Comparison of ENCODE assay signal across 8 mouse cellular contexts in genomic region chr13:31618416-31618815, GRCm38 (mm10). TPM values are rescaled to one million over a fixed set of nuclear protein-coding genes. Genes with fewer than 3 reads are reported as not detected.
DNase-seq lines count a peak whose midpoint lies in the region; ATAC-seq lines count a peak whose summit lies in the region.

No protein-coding gene starts in this region.

- ATAC-seq in heart, embryonic 12.5 days (ENCODE audit: insufficient number of reproducible peaks, low FRiP score): no peak
- ATAC-seq in liver, embryonic 16.5 days (ENCODE audit: low read depth): no peak
- peak; percentile 64 for ATAC-seq in neural tube, embryonic 12.5 days (ENCODE audit: low FRiP score, low read depth)

- WGBS in heart, embryonic 12.5 days: under 1% methylated on average over 14 of the region's 14 CpGs
- under 1% methylated on average over 14 of the region's 14 CpGs for WGBS in liver, embryonic 16.5 days (ENCODE audit: insufficient replicate concordance)
- WGBS in neural tube, embryonic 12.5 days: 1% methylated on average over 14 of the region's 14 CpGs

- no peak overlapping the region for H3K9ac ChIP-seq in heart, embryonic 12.5 days
- no peak overlapping the region for H3K9ac ChIP-seq in liver, embryonic 16.5 days (ENCODE audit: low read depth, low read length)
- H3K9ac ChIP-seq in neural tube, embryonic 12.5 days: no peak overlapping the region

- peak; percentile 56 to 64 for DNase-seq in urinary bladder, adult 18-20 months (ENCODE audit: low spot score in 2 of 2)
- DNase-seq in urinary bladder, postnatal 10 days (ENCODE audit: low spot score): no peak
- DNase-seq in embryo, embryonic 10.5 days (ENCODE audit: low spot score): peak; percentile 85
- peak; percentile 83 for DNase-seq in kidney, postnatal 10 days
- DNase-seq in urinary bladder, postnatal 25 days (ENCODE audit: low spot score): peak; percentile 82

- no peak overlapping the region for H3K27ac ChIP-seq in heart, embryonic 12.5 days (ENCODE audit: poor library complexity, severe bottlenecking)
- H3K27ac ChIP-seq in liver, embryonic 16.5 days (ENCODE audit: low read length): no peak overlapping the region
- H3K27ac ChIP-seq in neural tube, embryonic 12.5 days: no peak overlapping the region

- peaks cover 92% of the 10 kb centered on the region for H3K27me3 ChIP-seq in heart, embryonic 12.5 days (replicated peaks)
- H3K27me3 ChIP-seq in liver, embryonic 16.5 days (ENCODE audit: control insufficient read depth, insufficient read depth, low read depth, low read length): peaks cover 87% of the 10 kb centered on the region
- peaks cover 97% of the 10 kb centered on the region for H3K27me3 ChIP-seq in neural tube, embryonic 12.5 days (replicated peaks)

- peaks cover 24% of the 10 kb centered on the region for H3K4me1 ChIP-seq in heart, embryonic 12.5 days (replicated peaks)
- no peaks in the 10 kb centered on the region for H3K4me1 ChIP-seq in liver, embryonic 16.5 days (ENCODE audit: control insufficient read depth, low read depth, low read length)
- peaks cover 4% of the 10 kb centered on the region; the same call in 1 of the 2 replicates for H3K4me1 ChIP-seq in neural tube, embryonic 12.5 days

- H3K4me2 ChIP-seq in heart, embryonic 12.5 days: peak overlapping the region; percentile 74
- peak overlapping the region; percentile 54 for H3K4me2 ChIP-seq in liver, embryonic 16.5 days (ENCODE audit: low read depth, low read length)
- H3K4me2 ChIP-seq in neural tube, embryonic 12.5 days (replicated peaks): peak overlapping the region; percentile 60

- no peaks in the 10 kb centered on the region for H3K9me3 ChIP-seq in heart, embryonic 12.5 days (replicated peaks)
- H3K9me3 ChIP-seq in liver, embryonic 16.5 days (replicated peaks; ENCODE audit: control insufficient read depth, low read length): no peaks in the 10 kb centered on the region
- no peaks in the 10 kb centered on the region for H3K9me3 ChIP-seq in neural tube, embryonic 12.5 days

- H3K4me3 ChIP-seq in heart, embryonic 12.5 days: peak overlapping the region; percentile 41
- H3K4me3 ChIP-seq in liver, embryonic 16.5 days (ENCODE audit: low read depth, low read length): peak overlapping the region; percentile 33
- peak overlapping the region; percentile 27 for H3K4me3 ChIP-seq in neural tube, embryonic 12.5 days

- H3K36me3 ChIP-seq in heart, embryonic 12.5 days: no peaks in the 10 kb centered on the region
- no peaks in the 10 kb centered on the region for H3K36me3 ChIP-seq in liver, embryonic 16.5 days (ENCODE audit: control insufficient read depth, insufficient read depth)
- no peaks in the 10 kb centered on the region for H3K36me3 ChIP-seq in neural tube, embryonic 12.5 days

RNA-seq across cellular contexts. Expression of gene Foxf2, which starts 7.2 kb away (rescaled TPM):
- polyA plus RNA-seq in heart, embryonic 12.5 days (2016; fragmentation: Nextera tagmentation; extraction: Ambion mirVana): 0.18 TPM in 1 of 2 replicates, not detected in the other
- polyA plus RNA-seq in liver, embryonic 16.5 days (2015; fragmentation: Nextera tagmentation; extraction: Ambion mirVana): 0.06 TPM in 1 of 2 replicates, not detected in the other
- 7.1 and 7.4 TPM in 2 replicates for polyA plus RNA-seq in neural tube, embryonic 12.5 days (2016; fragmentation: Nextera tagmentation; extraction: Ambion mirVana)

RNA-seq across cellular contexts. Expression of gene A530084C06Rik, which starts 59.3 kb away (rescaled TPM):
- polyA plus RNA-seq in heart, embryonic 12.5 days (2016; fragmentation: Nextera tagmentation; extraction: Ambion mirVana): not detected in 2 replicates
- polyA plus RNA-seq in liver, embryonic 16.5 days (2015; fragmentation: Nextera tagmentation; extraction: Ambion mirVana): not detected in 2 replicates
- polyA plus RNA-seq in neural tube, embryonic 12.5 days (2016; fragmentation: Nextera tagmentation; extraction: Ambion mirVana): not detected in 2 replicates
